Mouse (Mus musculus) cerebellum, adult 18-20 months (tissue): ENCODE results near the gene Acot5.
A peak's percentile ranks its signal among the peaks of the same experiment; 100 is the strongest.
"Not testable (repeated sequence)": the region's sequence is repeated elsewhere in the genome, so short reads cannot be mapped to it uniquely, and the experiment has no call there.

Experiments used
- DNase-seq, 2 experiments: peaks; one replicate each; pipeline ENCODE4 v3.0.0; 2021

Gene Acot5

DNA sequence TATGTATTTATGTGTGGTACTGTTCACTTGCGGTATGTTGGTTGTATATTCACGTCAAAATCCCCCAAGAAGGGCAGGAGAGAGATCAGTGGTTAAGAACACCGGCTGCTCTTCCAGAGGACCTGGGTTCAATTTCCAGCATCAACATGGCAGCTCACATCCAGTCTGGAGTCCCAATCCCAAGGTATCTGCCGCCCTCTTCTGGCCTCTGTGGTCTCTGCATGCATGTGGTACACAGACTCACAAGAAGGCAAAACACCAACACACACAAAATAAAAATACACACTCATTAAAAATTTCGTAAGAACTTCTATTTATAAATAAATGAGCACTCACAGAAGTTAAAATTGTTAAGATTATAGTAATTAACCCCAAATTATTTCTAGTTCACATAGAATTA, 5.9 kb upstream of the Acot5 start:
- DNase-seq, result peak in 1 of 2 experiments; percentile 15

DNA sequence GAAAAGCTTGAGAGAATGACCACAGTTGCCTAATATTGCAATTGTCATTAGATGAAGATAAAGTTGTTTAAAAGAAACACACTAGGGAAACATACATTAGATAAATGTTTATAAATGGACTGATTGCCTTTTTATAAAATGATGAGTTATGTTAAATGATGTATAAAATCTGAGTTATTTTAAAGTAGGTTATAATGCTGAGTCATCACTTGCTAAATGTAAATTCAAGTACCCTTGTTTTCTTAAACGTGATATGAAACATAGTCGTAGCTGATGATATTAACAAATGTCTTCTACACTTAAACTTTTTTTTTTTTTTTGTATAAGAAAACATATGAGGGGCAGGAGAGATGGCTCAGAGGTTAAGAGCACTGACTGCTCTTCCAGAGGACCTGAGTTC, 5.3 kb upstream of the Acot5 start:
- no peak for DNase-seq

GRCm38 (mm10) chr12:84064621-84065020, 4.5 kb upstream of the Acot5 start:
- no peak for DNase-seq

- no peak for DNase-seq
Measured at GRCm38 (mm10) chr12:84067752-84068151, 1.4 kb upstream of the Acot5 start.

GRCm38 (mm10) chr12:84068296-84068695, 829 bp upstream of the Acot5 start:
- DNase-seq, result no peak

DNA sequence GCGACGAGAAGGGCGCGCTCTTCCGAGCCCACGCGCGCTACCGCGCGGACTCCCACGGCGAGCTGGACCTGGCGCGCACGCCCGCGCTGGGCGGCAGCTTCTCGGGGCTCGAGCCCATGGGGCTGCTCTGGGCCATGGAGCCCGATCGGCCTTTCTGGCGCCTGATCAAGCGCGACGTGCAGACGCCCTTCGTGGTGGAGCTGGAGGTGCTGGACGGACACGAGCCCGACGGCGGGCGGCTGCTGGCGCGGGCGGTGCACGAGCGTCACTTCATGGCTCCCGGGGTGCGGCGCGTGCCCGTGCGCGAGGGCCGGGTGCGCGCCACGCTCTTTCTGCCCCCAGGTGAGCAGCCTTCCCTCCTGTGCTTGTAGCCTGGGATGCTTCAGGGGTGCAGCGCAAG, 457 bp downstream of the Acot5 start:
- DNase-seq, result peak; percentile 26 to 58

DNA sequence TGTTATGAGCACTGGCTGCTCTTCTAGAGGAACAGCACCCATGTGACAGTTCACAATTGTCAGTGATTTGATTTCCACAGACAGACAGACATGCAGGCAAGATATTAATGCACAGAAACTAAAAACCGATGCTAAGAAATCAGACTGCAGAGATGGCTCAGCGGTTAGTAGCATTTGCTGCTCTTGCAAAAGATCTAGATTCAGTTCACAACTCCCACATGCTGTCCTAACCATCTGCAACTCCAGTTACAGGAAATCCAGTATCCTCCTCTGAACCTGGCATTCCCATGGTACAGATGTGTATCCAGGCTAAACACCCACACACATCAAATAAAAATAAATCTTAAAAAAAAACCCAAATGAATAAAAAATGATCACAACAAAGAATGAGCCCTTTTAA, 2.6 kb downstream of the Acot5 start:
- DNase-seq, result no peak

- DNase-seq, result no peak
Measured at GRCm38 (mm10) chr12:84077371-84077990, 8.4 kb downstream of the Acot5 start.

GRCm38 (mm10) chr12:84083842-84084241, 14.7 kb downstream of the Acot5 start:
- no peak for DNase-seq

GRCm38 (mm10) chr12:84084581-84084980, 15.5 kb downstream of the Acot5 start:
- no peak for DNase-seq

DNA sequence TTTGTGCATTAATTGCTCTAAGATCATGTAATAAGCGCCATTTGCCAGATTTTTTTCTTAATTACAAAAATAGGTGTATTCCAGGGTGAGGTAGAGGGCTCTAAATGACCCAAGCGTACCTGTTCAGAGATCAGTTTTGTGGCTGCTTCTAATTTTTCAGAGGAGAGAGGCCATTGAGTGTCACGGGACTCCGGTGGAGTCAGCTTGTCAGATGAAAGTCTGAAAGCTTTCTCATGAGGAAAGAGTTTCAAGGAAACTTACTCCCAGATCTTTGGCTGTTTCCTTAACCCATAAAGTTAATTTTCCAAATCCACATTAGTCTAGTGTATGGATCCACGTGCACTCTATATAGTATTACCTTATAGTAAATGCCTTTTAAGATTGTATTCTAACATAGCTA, 25.5 kb downstream of the Acot5 start:
- not testable (repeated sequence) for DNase-seq

- DNase-seq, result no peak
Measured at GRCm38 (mm10) chr12:84099605-84100004, 30.5 kb downstream of the Acot5 start.

GRCm38 (mm10) chr12:84100071-84100470, 30.9 kb downstream of the Acot5 start:
- DNase-seq, result no peak

DNA sequence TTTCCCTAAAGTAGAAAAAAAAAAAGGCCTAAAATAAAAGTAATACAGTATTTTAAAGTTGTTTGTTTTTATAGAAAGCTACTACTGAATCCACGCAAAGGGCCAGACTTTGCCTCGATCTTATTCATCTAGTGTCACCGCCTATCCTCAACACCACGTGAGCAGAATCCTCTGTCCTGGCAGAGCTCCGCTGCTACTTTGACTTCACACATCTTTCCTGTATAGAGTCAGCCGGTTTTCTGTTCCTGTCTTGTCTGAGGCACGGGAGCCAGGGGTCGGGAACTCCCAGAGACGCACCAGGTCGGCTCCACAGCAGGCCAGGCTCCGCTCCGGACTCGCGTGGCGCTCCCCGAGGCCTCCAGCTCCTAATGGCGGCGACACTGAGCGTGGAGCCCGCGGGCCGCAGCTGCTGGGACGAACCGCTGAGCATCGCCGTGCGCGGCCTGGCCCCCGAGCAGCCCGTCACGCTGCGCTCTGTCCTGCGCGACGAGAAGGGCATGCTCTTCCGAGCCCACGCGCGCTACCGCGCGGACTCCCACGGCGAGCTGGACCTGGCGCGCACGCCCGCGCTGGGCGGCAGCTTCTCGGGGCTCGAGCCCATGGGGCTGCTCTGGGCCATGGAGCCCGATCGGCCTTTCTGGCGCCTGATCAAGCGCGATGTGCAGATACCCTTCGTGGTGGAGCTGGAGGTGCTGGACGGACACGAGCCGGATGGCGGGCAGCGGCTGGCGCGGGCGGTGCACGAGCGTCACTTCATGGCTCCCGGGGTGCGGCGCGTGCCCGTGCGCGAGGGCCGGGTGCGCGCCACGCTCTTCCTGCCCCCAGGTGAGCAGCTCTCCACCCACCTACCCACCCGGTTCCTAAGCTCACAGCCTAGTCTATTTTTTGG, 31.7 kb downstream of the Acot5 start, which contains the start of gene Acot6:
Gene Acot6 (plus strand): TSS at position 51 of the 889 bp plus-strand sequence.
- peak; percentile 46 to 67 for DNase-seq

DNA sequence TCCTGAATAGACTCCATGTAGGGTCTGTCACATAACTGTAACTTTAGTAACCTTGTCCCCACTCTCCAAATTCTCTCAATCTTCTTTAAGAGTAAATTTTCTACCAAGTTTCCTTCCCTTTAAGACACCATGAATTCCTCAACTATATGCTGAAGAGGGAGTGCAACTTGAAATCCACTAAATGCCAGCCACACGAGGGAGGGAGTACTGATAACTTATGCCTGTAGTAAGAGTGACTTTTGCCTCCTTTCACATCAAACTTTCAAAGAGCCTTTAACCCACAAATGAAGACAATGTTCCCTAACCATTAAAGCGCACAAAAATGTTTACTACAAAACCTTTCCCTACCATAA, 32.3 kb downstream of the Acot5 start:
- no peak for DNase-seq

- no peak for DNase-seq
Measured at GRCm38 (mm10) chr12:84107012-84107411, 37.9 kb downstream of the Acot5 start.

- no peak for DNase-seq
Measured at GRCm38 (mm10) chr12:84107692-84108091, 38.6 kb downstream of the Acot5 start.

- no peak for DNase-seq
Measured at GRCm38 (mm10) chr12:84109924-84110323, 40.8 kb downstream of the Acot5 start.

DNA sequence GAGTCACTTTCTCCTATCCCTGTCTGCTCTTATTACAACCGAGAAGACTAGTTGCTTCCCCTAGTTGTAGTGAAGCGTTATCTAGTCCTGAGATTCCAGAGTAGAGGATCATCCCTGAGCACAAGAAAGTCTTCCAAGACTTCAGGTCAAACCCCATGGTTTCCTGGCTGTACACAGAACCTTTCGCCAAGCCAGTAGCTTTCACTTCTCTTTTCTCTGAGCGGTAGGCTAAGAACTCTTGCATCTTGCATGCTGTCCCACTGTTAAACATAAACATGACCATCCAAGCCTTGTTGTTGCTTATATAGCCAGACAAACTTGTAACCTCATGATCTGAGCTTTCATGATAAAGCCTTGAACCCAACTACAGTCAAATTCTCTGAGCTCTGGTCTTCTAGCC, 41.7 kb downstream of the Acot5 start:
- no peak for DNase-seq

DNA sequence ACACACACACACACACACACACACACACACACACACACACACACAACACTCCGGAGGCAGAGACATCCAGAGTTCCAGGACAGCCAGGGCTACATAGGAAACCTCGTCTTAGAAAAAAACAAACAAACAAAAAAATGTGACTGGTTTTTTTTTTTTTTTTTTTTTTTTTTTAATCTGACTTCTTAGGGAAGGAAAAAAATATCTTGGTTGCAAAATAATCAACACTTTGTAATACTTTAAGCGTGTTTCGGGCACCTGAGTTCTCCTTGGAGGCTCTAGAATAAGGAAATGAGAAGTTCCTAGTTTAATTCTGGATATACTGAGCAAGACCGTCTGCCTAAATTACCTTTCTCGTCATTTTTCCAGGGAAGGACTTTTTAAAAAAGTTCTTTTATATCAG, 44.6 kb downstream of the Acot5 start:
- no peak for DNase-seq

DNA sequence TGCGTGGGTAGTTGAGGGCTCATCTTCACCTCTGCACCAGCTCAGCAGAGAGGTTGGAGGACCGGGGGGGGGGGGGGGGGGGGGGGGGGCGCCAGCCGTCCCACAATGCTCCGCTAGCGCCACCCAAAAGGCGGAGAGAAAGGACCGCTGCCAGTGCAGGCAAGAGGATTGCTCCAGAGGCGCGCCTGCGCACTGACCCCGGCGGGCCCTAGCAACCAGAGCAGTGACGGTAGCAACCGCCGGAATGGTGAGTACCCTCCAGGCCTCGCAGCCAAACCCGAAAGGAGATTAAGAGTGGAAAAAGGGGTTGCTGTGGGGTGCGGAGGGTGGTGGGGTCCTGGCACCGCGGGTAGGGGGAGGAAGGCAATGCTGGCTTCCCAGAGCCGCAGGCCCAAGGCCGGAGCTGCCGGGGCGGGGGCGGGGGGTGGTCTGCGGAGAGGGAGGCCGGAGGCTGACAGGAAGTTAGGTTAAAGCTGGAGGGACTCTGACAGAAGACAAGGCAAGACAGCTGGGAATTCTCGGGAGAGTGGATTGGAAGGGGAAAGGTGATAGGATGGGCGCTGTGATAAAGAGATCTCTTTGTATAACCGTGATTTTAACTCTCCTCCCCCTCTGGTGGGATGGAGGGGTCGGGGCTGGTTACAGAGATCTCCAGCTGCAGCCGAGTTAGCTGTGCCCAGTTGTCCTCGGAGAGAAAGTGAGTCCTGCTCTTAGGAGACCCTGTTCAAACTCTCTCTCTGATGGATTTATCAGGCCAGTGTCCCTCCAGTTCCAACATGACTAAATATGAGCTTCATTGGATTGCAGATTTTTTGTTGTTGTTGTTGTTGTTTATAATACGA, 45.2 kb downstream of the Acot5 start, which contains the start of gene Dnal1:
Gene Dnal1 (plus strand): TSS at position 214 of the 842 bp plus-strand sequence.
- DNase-seq, result peak; percentile 91 to 92

DNA sequence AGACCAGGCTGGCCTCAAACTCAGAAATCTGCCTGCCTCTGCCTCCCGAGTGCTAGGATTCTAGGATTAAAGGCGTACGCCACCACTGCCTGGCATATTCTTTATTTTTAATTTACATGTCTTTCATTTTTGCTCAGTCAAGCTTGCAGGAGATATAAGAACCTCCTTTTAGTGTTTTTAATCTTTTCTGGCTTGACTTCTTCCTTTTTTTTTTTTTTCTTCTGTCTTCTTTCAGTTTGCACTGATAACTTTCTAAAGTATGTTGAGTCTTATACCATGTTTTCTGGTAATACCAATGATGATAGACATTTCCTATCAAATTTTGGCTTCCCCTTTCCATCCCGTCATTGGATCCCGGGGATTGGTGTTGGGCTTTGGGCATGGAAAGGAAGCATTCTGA, 50.5 kb downstream of the Acot5 start:
- DNase-seq, result no peak
